Mouse (Mus musculus) MEL (cell line): ENCODE results near the gene Zmpste24.

ENCODE experiments used
- CTCF ChIP-seq, 3 experiments: IDR thresholded peaks in 2 of 3; conservative IDR thresholded peaks in 1 of 3; 2 replicates each; pipeline ENCODE4 v1.5.1; 2011 to 2012; ENCODE audit warnings: low read length in 3 of 3, low read depth in 2 of 3, mild to moderate bottlenecking in 2 of 3, improper control_type of control experiment in 1 of 3, inconsistent platforms in 1 of 3, mixed read lengths in 1 of 3, moderate library complexity in 1 of 3; ENCODE audit not compliant: control insufficient read depth in 1 of 3, insufficient read depth in 1 of 3, poor library complexity in 1 of 3, severe bottlenecking in 1 of 3
- POLR2A ChIP-seq, 2 experiments: IDR thresholded peaks; 2 replicates each; pipeline ENCODE4 v1.6.1; 2011 to 2012; ENCODE audit warnings: low read length in 2 of 2, mild to moderate bottlenecking in 2 of 2, control low read depth in 1 of 2, improper control_type of control experiment in 1 of 2, low read depth in 1 of 2, moderate library complexity in 1 of 2; ENCODE audit not compliant: control insufficient read depth in 1 of 2, insufficient read depth in 1 of 2, poor library complexity in 1 of 2
- POLR2AphosphoS2 ChIP-seq: IDR thresholded peaks from 2 replicates; pipeline ENCODE4 v1.6.1; 2011; ENCODE audit warnings: low read length, improper control_type of control experiment

GRCm38 (mm10) chr4:121014594-121015267 lies 83.3 kb downstream of the Zmpste24 start:
- peak in 1 of 2 experiments; percentile 57; a peak in 2 of 4 replicates for TF ChIP-seq POLR2A (IDR thresholded peaks at IDR 0.05; ENCODE audit: control insufficient read depth in 1 of 2, insufficient read depth in 1 of 2, low read depth in 1 of 2, low read length in 2 of 2, poor library complexity in 1 of 2)
- TF ChIP-seq CTCF (IDR thresholded peaks at IDR 0.05 in 2 of 3, conservative IDR thresholded peaks at IDR 0.05 in 1 of 3; ENCODE audit: control insufficient read depth in 1 of 3, insufficient read depth in 1 of 3, low read depth in 2 of 3, low read length in 3 of 3, poor library complexity in 1 of 3, severe bottlenecking in 1 of 3): no peak
- TF ChIP-seq POLR2AphosphoS2: no peak
